Mouse (Mus musculus): ENCODE measurements around the gene Syt10. TPM values are rescaled to one million over a fixed set of nuclear protein-coding genes. Genes with fewer than 3 reads are reported as not detected.

Syt10 gene
- total RNA-seq (2023), result not detected in 2 replicates

GRCm38 (mm10) chr15:89841364-89842017 is at the start of gene Syt10:
Gene Syt10, minus strand, starts transcription at chr15:89841860.

Other genes starting within 250 kb of the Syt10 start
- gene Rabl2, start 249.9 kb downstream of the Syt10 start, total RNA-seq (2023), result 1.2 and 1.3 TPM in 2 replicates